Mouse (Mus musculus): ENCODE results near the gene Vps35l.

The Vps35l gene

DNA sequence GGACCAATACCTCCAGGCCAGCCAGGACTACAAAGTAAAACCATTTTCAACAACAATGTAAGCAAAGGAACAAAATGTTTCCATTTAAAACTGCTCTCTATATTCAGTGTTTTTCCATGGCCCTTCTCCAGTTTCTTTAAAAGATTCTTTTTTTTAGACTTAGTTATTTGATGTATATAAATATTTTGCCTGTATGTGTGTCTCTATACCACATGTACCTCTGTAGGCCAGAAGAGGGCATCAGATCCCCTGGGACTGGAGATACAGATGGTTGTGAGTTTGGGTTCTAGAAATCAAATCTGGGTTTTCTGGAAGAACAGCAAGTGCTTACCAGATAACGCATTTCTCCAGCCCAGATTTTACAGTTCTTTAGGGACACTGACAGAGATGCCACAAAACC lies 1.3 kb upstream of the Vps35l start:
- no peak for DNase-seq (ENCODE audit: low read depth)

DNA sequence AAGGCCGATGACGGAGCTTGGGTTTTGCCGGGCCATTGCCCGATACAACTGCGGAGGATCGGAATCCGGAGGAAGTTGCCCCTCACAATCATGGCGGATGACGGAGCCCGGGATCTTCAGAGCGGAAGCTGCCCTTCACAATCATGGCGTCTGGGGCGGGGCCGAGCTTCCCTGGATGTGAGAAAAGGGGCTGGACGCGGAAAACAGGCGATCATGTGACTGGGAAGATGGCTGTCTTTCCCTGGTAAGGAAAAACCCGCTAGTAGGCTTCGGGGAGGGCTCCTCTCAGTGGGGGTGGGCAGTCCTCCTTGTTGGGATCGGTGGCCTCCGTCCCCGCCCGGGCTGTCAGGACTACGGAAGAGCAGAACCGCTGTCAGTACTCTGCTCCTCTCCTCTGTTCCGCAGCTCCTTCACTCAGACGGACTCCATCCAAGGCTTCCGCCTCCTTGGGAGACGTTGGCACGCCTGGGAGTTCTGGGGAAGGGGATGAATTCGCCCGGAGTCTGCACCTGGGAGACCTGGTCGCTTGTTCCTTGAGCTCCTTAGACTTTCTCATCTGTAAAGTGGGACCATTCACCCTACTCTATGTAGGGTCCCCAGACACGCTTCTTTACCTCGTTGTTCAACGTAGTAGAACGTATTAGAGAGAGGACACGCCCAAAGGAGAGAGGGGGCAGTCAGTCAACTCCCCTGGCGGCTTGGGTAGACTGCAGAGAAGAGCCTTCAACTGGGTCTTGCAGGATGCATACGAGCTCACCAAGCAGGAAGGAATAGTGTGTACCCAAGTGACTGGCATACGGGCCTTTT lies 709 bp downstream of the Vps35l start:
- peak; percentile 94 for DNase-seq (ENCODE audit: low read depth)

DNA sequence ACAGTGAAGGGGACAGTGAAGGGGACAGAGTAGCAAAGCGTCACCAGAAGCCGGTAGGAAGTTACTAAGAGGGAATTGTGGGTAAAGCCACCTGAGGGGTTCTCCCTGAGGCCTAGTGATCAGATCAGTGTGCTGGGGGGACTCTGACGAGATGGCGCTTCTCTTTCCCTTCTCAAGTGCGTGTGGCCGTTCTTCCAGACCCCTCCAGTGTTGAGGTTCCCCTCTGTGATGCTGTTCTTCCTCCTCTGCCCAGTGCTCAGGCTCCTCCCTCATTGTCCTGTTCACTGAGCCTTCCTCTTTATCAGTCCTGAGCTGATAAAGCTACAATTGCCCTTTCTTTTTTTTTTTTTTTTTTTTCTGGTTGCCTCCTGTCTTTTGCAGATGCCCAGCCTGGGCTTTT lies 2.3 kb downstream of the Vps35l start:
- DNase-seq (ENCODE audit: low read depth), result no peak

DNA sequence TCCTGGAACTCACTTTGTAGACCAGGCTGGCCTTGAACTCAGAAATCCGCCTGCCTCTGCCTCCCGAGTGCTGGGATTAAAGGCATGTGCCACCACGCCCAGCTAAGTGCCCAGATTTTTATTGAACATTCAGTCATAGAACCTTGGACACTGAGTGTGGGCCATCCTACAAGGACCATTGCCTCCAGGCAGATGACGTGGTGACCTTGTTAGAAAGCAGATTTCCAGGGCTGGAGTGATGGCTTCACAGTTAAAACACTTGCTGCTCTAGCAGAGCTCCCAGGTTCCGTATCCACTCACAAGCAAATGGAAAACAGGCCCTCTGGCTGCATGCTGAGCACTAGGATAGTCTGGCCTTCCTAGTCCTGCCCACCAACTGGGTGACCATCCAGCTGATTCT lies 4.7 kb downstream of the Vps35l start:
- DNase-seq (ENCODE audit: low read depth), result no peak

DNA sequence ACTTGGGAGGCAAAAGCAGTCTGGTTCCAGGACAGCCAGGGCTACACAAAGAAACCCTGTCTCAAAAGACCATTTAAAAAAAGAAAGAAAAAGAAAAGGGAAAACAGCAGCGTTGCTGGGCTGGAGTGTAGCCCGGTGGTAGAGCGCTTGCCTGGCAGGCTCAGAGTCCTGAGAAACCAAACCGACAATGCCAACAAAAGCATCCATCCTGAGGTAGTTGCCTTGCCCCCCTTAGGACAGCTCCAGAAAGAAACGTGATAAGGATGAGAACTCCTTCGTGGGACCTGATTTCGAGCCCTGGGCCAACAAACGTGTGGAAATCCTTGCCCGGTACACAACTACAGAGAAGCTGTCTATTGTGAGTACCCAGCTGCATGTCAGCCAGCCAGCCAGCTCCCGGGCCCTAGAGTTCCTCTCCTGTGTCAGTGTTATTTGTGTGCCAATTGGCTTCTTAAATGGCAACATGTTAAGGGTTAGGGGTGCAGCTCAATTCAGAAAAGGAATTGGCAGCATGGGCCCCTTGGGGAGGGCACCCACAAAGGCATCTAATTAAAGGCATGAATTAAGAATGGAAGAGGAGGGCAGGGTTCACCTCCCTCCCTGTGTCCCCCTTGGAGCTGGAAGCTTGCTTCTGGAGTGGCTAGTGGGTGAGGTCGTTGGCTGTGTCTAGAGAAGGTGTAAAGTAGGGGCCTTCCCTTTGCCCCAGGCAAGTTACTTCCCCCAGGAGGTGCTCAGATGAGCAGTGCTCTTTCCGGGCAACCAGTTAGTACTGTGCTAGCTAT lies 8.1 kb downstream of the Vps35l start:
- no peak for DNase-seq (ENCODE audit: low read depth)

DNA sequence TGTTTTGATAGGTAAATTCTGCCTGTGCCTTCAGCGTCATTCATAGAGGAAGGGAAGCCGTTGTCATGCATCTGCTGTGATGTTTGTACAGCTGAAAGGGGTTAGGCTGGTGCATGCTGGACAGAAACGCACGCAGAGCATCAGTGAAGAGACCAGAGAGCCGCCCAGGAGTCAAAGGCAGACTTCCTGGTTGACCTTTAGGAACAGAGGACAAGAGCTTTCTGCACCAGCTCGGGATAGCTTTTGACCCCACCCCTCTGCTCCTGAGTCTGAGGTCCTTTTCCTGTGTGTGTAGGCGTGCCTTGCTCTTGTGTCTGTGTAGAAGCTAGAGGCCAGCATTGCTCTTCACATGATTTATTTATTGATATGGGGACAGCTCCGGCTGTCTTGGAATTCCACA lies 9.7 kb downstream of the Vps35l start:
- DNase-seq (ENCODE audit: low read depth), result no peak

DNA sequence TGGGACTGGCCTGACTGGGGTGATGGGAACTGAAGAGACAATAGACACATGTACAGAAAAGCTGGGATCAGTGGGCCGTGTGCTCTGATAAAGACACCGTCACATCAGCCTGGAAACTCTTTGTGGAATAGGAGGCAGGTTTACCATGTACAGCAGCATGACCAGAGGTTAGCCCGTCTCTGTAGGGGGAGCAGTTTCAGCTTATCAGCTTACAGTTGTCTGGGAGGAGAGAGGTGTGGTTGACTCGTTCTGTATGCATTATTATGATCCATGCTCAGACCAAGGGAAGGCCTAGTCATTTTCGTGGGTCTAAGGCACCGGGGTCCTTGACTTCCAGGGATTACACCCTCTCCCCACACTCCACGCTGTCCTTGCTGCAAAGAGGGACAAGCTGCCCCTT lies 11.6 kb downstream of the Vps35l start:
- no peak for DNase-seq (ENCODE audit: low read depth)

DNA sequence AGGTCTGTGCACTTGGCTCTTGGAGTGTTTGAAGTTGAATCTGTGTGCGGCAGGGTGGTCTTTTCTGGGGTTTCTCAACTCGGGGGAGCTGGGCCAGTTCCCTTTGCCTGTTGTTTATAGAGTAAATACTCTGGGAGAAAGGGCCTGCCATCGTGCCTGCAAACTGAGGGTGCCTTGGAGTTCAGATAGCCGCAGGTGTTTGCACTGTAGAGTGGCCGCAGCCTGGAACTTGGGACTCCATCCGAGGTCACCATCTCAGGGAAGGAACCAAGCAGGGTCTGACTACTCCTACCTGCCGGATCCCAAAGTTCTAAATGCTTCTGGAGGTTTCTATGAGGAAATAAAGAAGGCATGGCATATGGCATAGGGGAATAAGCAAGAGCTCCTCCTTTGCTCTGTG lies 15.7 kb downstream of the Vps35l start:
- DNase-seq (ENCODE audit: low read depth), result no peak

DNA sequence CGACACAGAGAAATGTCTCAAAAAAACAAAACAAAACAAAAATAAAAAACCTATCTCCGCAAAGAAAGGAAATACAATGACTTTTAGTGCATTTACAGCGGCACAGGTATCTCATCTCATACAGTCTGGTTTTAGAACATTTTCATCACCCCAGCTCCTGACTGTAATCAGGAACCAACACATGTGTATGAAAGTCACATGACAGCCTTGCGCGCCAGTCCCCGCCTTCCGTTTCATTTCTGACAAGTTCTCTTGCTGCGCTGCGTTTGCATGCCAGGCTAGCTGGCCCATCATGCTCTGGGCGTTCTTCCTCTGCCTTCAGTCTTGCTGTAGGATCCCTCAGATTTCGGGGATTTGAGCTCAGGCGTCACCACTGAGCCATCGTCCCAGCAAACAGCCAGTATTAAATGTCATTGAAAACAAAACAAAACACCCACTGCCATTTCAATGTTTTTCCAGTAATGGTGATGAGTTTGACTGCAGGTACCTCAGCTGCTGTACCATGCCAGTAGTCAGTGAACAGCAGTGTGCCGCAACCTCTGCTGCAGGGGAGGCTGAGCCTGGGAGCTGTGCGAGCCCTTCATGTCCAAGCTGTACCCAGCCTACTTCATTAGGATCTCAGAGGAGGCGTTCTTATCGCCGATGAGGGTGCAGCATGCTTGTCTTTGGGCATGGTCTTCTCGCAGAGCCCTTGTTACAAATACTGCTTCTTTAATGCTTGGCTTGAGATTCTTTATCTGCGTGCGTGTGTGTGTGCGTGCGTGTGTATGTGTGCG lies 16.7 kb downstream of the Vps35l start:
- no peak for DNase-seq (ENCODE audit: low read depth)

DNA sequence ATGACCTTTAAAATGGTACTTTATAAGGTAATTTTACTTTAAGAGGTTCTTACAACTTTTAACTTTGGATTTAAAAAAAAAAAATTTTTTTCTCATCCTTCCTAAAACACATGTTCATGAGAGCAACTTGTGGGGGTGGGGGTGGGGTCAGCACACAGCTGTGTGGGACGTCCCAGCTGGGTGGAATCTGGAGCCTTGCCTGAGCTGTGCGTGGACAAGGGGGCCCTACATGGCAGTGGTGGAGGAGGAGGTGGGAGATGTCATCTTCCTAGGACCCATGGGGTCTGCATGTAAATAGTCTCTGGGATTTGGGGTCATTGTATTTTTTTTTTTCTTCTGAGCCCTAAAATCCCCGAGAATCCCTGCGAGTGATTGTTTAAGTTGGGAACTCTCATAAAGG lies 18.3 kb downstream of the Vps35l start:
- DNase-seq (ENCODE audit: low read depth), result no peak

DNA sequence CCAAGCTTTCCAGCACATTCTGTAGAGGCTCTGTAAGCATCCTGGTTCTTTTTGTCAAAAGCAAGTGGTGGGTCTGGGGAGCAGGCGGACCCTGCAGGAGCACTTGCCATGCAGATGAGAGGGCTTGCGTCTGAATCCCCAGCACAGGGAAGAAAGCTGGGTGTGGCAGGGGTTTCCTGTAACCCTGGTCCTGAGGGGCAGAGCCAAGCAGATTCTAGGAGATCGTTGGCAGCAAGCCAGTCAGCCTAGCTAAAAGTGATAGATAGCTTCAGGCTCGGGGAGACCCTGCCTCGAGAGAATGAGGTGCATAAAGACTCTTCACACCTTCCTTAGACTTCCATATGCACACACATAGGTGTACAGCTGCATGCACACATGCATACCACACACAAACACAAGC lies 19.3 kb downstream of the Vps35l start:
- no peak for DNase-seq (ENCODE audit: low read depth)

DNA sequence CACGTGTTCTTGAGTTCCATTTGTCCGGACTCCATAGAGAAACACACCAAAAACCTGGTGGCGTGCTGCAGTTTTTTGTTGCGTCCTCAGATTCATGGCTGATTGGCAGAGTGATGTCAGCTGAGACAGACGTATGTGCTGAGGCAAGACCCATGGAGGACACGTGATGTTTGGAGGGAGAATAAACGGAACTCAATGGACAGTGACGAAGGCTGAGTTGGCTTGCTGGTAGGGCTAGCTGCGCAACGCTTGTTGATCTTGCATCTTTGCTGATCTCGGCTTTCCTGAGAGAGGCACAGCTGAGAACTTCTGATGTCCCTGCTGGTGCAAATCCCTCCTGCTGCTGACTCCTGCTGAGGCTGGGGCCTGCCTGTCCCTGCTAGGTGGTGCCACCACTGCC lies 23.9 kb downstream of the Vps35l start:
- no peak for DNase-seq (ENCODE audit: low read depth)

DNA sequence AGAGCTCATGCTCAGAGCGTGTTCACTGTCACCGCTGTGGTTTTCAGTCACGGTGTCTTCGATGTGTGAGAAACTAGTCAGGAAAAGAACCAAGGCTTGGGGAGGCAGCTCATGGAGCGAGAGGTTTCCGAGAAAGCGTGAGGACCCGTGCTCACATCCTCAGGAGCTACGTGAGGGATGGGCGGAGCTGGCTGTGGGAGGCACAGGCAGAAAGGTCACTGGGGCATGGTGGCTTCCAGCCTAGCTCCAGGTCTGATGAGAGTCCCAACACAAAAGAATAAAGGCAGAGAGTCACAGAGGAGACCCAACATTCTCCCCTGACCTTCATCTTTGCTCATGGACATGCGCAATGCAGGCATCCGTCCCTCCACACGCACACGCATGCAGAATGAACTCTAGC lies 24.7 kb downstream of the Vps35l start:
- no peak for DNase-seq (ENCODE audit: low read depth)

DNA sequence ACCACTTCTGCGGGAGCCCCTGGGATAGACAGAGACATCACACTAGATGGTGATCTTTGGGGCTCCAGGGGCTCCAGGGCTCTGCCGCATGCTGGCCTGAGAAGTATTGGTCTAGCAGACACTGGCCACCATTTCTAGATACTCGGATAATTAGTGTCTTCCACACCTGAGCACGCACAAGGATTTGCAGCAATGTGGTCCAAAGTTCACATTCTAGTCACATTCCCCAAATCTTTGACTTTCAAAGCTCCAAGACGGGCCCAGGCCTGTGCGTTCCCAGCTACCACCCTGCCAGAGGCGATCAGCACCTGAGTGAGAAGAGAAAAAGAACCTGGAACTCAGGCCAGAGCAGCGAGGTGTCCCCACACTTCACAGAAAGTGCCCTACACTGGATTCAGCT lies 25.6 kb downstream of the Vps35l start:
- no peak for DNase-seq (ENCODE audit: low read depth)

DNA sequence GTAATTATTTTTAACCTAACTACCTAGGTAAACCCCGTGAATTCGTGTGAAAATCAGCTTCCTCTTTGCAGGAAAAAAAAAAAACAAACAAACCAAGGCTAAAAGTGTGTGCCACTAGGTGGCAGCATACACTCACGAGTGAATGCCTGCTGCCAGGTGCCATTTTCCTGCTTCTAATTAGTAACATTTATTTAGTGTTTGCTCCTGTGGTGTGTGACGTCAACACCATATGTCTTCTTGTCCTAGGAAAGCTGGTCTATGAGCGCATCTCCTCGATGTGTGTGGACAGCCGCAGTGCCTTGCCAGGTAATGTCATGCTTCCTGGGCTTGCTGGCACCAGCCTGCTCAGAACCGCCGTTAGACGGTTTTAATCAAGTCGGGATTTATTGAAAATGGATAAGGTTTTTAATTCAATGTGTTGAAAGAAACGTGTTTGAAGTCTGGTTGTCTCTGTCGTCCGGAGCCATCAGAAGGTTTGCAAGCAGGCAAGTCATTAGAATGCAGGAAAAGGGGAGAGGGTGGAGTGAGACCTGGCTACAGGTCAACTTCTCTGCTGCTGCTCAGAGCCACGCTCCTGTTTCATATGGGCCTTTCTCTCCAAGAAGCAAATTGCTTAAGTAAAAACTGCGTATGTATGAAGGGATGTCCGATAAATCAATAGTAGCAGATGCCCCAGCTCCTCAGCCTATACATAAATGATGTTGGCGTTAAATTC lies 26.2 kb downstream of the Vps35l start:
- peak; percentile 37 for DNase-seq (ENCODE audit: low read depth)

DNA sequence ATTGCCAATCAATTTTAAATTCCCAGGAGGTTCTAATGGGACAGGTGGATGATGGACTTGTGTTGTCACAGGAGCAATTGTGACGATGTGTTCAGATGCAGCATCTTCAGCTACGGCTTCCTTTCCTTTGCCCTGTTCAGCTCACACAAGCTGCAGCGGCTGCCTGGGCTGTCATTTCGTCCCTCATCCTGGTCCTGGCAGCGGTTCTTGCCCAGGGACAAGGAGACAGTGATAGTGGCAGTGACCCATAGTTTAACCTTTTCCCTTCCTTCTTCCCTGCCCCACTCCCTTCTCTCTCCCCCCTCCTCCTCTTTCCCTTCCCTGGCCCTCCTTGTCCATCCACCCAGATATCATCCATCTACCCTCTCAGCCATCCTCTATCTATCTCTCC lies 26.8 kb downstream of the Vps35l start:
- no peak for DNase-seq (ENCODE audit: low read depth)

DNA sequence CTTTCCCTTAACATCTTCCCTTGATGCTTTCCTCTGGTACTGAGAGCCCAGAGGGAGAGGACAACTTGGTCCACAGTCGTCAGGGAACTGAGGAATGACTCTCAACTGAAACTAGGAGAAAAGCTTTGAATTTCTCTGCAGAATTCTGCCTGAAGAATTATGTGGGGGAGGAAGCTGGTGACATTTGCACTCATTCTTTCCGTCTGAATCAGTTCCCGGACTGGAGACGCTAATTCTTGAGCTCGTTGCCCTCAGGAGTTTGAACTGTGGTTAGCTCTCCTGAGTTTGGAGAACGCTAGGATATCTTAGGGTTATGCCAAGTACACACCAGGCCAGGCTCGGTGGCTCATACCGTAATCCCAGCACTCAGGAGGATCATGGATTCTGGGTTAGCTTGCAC lies 29.2 kb downstream of the Vps35l start:
- peak; percentile 78 for DNase-seq (ENCODE audit: low read depth)

DNA sequence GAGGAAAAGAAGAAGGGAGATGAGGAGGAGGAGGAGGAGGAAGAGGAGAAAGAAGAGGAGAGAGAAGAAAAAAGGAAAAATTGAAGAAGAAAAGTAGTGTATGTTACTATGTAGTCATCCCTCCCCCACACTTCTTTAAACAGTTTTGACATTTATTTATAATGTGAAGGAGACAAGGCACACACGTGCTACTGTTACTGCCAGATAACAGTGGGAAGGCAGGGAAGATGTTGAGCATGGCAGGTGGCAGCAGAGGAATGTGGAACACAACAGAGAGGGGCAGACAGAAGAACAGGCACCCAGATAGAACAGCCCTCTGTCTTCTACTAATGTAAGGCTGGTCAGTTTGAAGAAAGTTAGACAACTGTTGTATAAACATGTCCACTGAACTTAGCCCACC lies 29.6 kb downstream of the Vps35l start:
- DNase-seq (ENCODE audit: low read depth), result no peak

DNA sequence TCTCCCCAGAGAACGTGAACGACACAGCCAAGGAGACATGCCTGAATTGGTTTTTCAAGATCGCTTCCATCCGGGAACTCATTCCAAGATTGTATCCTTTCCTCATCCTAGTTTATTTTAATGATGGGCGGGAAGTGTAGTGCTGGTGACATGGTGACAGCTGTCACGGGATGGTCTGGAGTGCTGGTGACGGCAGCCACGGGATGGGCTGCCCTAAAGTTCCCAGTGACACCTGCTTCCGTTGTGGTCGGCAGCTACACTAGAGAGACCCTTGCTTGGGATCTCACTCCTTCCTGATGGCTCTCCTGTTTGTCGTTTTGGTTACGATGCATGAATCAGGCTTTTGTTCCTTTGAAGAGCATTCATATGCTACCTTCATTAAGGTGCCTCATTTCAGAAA lies 33.0 kb downstream of the Vps35l start:
- no peak for DNase-seq (ENCODE audit: low read depth)

DNA sequence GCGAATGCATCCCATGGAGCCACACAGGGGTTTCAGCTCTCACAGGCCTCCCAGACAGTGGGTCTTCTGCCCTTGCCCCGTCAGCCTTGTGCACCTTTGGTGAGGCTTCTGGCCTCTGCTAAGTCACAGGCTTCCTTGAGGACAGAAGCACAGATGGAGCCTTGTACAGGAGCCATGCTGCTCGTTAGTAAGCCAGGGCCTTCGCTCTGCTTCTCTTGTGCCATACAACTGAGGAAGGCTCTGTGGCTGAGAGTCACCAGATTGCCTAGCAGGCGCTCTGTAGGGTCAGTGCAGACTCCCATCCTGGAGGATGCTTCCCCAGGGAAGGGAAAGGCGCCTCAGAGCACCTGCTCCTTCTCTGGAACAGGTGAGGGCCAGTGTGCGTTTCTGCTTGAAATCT lies 36.0 kb downstream of the Vps35l start:
- no peak for DNase-seq (ENCODE audit: low read depth)

DNA sequence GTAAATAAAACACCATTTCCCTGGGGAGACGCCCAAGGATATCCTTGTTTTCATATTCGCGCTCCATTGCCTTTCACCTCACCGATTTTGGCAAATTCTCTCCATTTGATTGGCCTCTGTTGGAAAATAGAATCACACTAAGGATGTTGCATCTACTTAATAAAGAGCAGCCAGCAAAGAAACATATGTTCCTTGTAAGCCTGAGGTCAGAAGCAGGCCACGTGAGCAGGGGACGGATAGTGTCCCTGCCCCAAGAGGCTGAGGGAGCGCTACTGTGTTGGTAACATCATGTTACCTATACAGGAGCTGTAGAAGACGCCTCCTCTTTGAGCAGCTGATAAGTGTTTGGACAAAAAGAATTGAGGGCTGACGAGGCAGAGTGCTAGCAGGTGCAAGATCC lies 36.5 kb downstream of the Vps35l start:
- DNase-seq (ENCODE audit: low read depth), result no peak
